Mouse (Mus musculus): ENCODE data around the gene Rragb. TPM values are rescaled to one million over a fixed set of nuclear protein-coding genes. Genes with fewer than 3 reads are reported as not detected.

Rragb gene
- 1.8 and 2.1 TPM in 2 replicates for polyA plus RNA-seq (2012; ENCODE audit: low replicate concordance)

DNA sequence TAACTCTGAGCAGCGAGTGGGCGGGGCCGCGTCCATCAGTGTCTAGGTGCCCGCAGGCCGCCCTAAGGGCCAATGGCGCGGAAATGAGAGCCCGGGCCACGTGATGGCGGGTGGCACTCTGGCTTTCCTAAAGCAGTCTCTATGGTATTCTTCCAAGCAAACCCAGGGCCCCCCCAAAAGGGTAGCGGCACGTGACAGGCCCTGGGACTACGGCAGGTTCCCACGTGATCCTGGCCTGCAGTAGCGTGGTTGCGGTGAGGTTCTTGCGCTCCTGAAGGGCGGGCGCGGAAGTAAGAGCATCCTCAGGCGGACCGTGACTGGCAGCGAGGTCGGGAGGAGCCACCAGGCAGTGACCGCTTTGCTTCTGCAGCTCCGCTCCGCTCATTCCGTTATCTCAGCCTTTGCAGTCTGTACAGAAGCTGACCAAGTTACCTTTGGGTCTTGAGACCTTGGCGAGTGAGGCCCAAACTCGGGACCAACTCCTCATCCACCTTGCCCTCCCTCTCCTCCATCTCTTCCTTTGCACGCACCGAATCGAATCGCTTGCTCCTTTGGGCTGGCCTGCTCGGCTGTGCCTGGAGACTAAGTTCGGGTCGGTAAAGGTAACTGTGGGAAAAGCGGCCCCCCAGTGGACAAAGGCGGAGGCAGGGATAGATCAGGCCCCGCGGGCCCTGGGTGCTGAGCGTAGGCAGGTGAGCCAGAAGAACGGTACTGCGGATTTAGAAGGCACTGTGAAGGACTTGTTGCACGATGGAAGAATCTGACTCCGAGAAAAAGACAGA, at the start of gene Rragb:
TSS of gene Rragb (plus strand) at position 248 of the 782 bp plus-strand sequence.

DNA sequence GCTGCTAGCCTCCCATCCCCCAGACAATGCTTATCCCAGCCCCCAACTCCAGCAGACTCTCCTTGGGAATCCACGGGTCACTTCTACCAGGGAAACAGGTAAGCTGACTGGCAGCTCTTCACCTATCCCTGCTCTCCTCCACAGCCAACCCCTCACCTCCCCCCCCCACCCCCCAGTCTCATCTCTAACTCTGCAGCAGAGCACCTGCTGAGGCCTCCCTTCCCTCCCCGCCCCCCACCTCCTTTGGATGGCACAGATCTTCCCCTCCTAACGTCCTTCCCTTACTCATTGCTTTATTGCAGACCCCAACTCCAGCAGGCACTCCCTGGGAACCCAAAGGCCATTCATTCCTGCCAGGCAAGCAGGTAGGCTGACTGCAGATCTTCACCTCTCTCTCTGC, 21.3 kb upstream of the Rragb start, which contains the start of gene Foxr2:
TSS of gene Foxr2 (plus strand) at position 301 of the 400 bp plus-strand sequence.

Other genes with a start within 250 kb of the Rragb start
- 0.46 and 0.48 TPM in 2 replicates for gene Usp51, start 133.5 kb upstream of the Rragb start, polyA plus RNA-seq (2012; ENCODE audit: low replicate concordance)
- 0.53 and 0.90 TPM in 2 replicates for gene Mageh1, start 102.4 kb upstream of the Rragb start, polyA plus RNA-seq (2012; ENCODE audit: low replicate concordance)
- not detected in 2 replicates for gene Foxr2, start 21.2 kb upstream of the Rragb start, polyA plus RNA-seq (2012; ENCODE audit: low replicate concordance)
- gene Klf8, start 97.5 kb downstream of the Rragb start, polyA plus RNA-seq (2012; ENCODE audit: low replicate concordance) = 1.5 and 1.8 TPM in 2 replicates

Measured in leukemia stem cell, adult 10-12 weeks (primary cell).